Mouse (Mus musculus): ENCODE data around the gene Uggt1. TPM values are rescaled to one million over a fixed set of nuclear protein-coding genes. Genes with fewer than 3 reads are reported as not detected.

Gene Uggt1
- polyA plus RNA-seq, 1 experiment from 2014 or later, result 29.1 TPM

DNA sequence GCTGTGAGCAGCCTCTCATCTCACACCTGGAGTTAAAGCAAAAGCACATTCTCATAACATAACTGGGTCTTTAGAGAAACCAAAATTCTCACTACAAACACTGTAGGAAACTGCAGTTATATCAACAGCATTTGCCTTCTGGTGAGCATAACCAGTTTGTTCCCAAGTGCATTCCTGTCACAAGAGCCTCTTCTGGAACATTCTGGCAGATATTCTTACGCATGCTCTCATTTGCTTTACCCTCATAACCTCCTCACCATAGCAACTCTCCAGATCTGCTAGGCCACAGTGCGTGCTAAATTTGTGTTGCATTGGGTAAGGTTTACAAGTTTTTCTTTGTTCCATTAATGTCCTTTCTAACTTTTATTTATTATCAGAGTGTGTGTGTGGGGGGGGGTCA lies 14.8 kb upstream of the Uggt1 start:
- no peaks in the 10 kb centered on the region for H3K36me3 ChIP-seq (ENCODE audit: insufficient read depth, low read length)
- H3K4me1 ChIP-seq (ENCODE audit: insufficient read depth, low read depth, low read length), result no peaks in the 10 kb centered on the region; the same call in 1 of the 2 replicates
- peak; percentile 82 for DNase-seq (ENCODE audit: low spot score)
- H3K4me3 ChIP-seq (ENCODE audit: low read depth, low read length), result no peak overlapping the region
- TF ChIP-seq CTCF (IDR thresholded peaks at IDR 0.05) (no peak), EP300 (IDR thresholded peaks at IDR 0.05) (no peak)
- WGBS, result 63% methylated on average over 2 of the region's 2 CpGs
- no peak overlapping the region for H3K4me2 ChIP-seq (replicated peaks; ENCODE audit: low read depth, low read length)
- ATAC-seq, result peak; percentile 64
- no peaks in the 10 kb centered on the region for H3K27me3 ChIP-seq (replicated peaks; ENCODE audit: insufficient read depth, low read length)
- no peak overlapping the region for H3K9ac ChIP-seq (replicated peaks; ENCODE audit: low read depth)
- peak overlapping the region; percentile 21; the same call in 1 of the 2 replicates for H3K27ac ChIP-seq (ENCODE audit: low read length)
- H3K9me3 ChIP-seq (ENCODE audit: low read length), result 0 out of 2 replicates have a peak, but pooled peaks cover 4% of the 10 kb centered on the region

DNA sequence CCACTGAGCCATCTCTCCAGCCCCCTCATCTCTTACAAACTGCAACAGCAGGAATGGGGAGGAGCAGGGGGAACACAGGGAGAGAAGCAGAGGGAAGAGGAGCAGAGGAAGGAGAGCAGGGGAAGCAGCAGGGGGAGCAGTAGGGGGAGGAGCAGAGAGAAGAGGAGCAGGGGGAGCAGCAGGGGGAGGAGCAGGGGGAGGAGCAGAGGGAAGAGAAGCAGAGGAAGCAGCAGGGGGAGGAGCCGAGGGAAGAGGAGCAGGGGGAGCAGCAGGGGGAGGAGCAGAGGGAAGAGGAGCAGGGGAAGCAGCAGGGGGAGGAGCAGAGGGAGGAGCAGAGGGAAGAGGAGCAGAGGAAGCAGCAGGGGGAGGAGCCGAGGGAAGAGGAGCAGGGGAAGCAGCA lies 14.1 kb upstream of the Uggt1 start:
- H3K4me3 ChIP-seq (ENCODE audit: low read depth, low read length), result no peak overlapping the region
- H3K36me3 ChIP-seq (ENCODE audit: insufficient read depth, low read length), result no peaks in the 10 kb centered on the region
- DNase-seq (ENCODE audit: low spot score), result no peak
- TF ChIP-seq CTCF (IDR thresholded peaks at IDR 0.05) (no peak), EP300 (IDR thresholded peaks at IDR 0.05) (no peak)
- H3K27me3 ChIP-seq (replicated peaks; ENCODE audit: insufficient read depth, low read length), result no peaks in the 10 kb centered on the region
- H3K4me1 ChIP-seq (ENCODE audit: insufficient read depth, low read depth, low read length), result no peaks in the 10 kb centered on the region
- no peak overlapping the region for H3K9ac ChIP-seq (replicated peaks; ENCODE audit: low read depth)
- WGBS, result 74% methylated on average over 2 of the region's 2 CpGs
- no peak overlapping the region for H3K4me2 ChIP-seq (replicated peaks; ENCODE audit: low read depth, low read length)
- H3K27ac ChIP-seq (ENCODE audit: low read length), result no peak overlapping the region
- no peak for ATAC-seq
- 0 out of 2 replicates have a peak, but pooled peaks cover 4% of the 10 kb centered on the region for H3K9me3 ChIP-seq (ENCODE audit: low read length)

DNA sequence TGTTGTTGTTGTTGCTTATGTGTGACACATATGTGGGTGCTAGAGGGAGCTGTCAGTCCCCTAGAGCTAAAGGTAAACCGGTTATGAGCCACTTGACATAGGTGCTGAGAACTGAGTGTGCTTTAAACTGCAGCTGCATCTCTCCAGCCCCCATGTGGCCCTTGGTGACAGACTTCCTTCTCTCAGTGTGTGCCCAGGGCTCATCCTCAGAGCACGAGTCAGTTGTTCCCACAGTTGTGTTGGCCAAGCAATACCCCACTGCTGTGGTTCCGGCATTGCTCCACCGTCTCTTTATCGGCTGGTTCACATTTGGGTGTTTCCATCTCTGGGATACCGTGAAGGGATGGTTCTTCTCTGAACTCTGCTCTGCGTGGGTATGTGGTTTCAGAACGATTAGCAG lies 12.8 kb upstream of the Uggt1 start:
- TF ChIP-seq CTCF (IDR thresholded peaks at IDR 0.05) (no peak), EP300 (IDR thresholded peaks at IDR 0.05) (no peak)
- H3K4me2 ChIP-seq (replicated peaks; ENCODE audit: low read depth, low read length), result no peak overlapping the region
- DNase-seq (ENCODE audit: low spot score) (no peak), ATAC-seq (no peak)
- H3K4me3 ChIP-seq (ENCODE audit: low read depth, low read length), result no peak overlapping the region
- H3K9ac ChIP-seq (replicated peaks; ENCODE audit: low read depth), result no peak overlapping the region
- 0 out of 2 replicates have a peak, but pooled peaks cover 4% of the 10 kb centered on the region for H3K9me3 ChIP-seq (ENCODE audit: low read length)
- no peaks in the 10 kb centered on the region for H3K27me3 ChIP-seq (replicated peaks; ENCODE audit: insufficient read depth, low read length)
- no peaks in the 10 kb centered on the region for H3K36me3 ChIP-seq (ENCODE audit: insufficient read depth, low read length)
- 86% methylated on average over 8 of the region's 8 CpGs for WGBS
- H3K4me1 ChIP-seq (ENCODE audit: insufficient read depth, low read depth, low read length), result no peaks in the 10 kb centered on the region
- H3K27ac ChIP-seq (ENCODE audit: low read length), result no peak overlapping the region

DNA sequence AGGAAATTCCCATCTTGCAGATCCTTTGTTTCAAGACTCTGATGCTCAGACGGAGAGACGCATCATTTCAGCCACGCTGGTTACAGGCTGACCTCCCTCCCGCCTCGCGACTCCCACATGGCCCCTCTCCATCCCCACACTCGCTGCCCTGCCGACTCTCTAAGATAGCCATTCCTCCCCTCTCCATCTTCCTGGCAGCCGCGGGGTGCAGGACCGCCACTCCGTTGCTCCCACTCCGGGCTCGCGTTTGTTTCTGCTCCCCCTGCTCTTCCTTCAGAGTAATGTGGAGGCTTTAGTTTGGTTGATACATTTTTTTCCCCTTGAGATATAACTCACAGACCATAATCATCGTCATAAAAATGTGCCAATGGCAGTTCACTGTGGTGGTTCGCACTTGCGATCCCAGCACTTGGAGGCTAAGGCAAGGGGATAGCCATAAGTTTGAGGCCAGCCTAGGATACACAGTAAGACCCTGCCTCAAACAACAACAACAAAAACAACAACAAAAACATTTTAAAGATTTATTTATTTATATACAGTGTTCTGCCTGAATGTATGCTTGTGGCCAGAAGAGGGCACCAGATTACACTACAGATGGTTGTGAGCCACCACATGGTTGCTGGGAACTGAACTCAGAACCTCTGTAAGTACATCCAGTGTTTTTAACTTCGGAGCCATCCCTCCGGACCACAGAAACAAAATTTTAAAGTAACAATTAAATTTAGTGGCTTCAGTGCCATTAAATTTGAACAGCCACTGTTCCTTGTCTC lies 11.5 kb upstream of the Uggt1 start:
- Histone ChIP-seq H3K4me3 (ENCODE audit: low read depth, low read length) (no peak overlapping the region), H3K9ac (replicated peaks; ENCODE audit: low read depth) (no peak overlapping the region), H3K27me3 (replicated peaks; ENCODE audit: insufficient read depth, low read length) (no peaks in the 10 kb centered on the region), H3K27ac (ENCODE audit: low read length) (no peak overlapping the region), H3K4me1 (ENCODE audit: insufficient read depth, low read depth, low read length) (peaks cover 3% of the 10 kb centered on the region; the same call in 1 of the 2 replicates), H3K9me3 (ENCODE audit: low read length) (0 out of 2 replicates have a peak, but pooled peaks cover 4% of the 10 kb centered on the region), H3K4me2 (replicated peaks; ENCODE audit: low read depth, low read length) (no peak overlapping the region), H3K36me3 (ENCODE audit: insufficient read depth, low read length) (no peaks in the 10 kb centered on the region)
- TF ChIP-seq CTCF (IDR thresholded peaks at IDR 0.05) (peak; percentile 49), EP300 (IDR thresholded peaks at IDR 0.05) (no peak)
- ATAC-seq (no peak), DNase-seq (ENCODE audit: low spot score) (no peak)
- 29% methylated on average over 20 of the region's 20 CpGs for WGBS

DNA sequence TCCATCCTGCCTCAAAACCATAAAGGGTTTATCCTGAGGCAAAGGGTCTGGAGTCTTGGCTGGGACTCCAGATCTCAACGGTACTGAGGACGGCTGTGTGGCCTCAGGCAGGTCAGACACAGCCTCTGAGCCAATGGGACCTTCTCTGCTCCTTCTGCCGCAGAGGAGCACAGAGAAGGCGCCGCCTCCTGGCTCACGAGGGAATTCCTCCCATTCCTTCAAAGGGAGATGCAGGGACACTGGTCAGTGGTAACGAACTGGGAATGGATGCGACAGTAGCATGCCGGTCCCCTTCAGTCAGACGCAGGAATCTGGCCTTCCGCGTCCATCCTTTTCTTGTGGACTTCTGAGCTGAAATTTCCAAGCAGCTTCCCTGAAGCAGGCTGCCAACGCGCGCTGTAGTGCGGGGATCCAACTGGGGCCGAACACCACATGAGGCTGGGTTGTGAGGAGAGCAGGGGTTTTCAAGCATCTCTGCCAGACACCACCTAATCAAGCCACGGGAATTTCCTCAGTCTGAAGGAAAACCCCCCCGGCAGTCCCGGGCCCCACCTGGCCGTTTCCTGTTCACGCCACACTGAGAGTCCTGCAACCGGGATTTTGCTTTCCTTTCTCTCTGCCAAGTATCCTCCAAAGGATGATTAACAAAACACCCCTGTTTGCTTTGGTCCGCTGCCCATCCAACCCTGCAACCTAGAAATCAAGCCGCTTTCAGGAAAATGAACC lies 10.3 kb upstream of the Uggt1 start:
- DNase-seq (ENCODE audit: low spot score), result peak; percentile 61
- Histone ChIP-seq H3K9ac (replicated peaks; ENCODE audit: low read depth) (no peak overlapping the region), H3K36me3 (ENCODE audit: insufficient read depth, low read length) (no peaks in the 10 kb centered on the region), H3K4me1 (ENCODE audit: insufficient read depth, low read depth, low read length) (peaks cover 3% of the 10 kb centered on the region; the same call in 1 of the 2 replicates), H3K9me3 (ENCODE audit: low read length) (0 out of 2 replicates have a peak, but pooled peaks cover 4% of the 10 kb centered on the region), H3K4me2 (replicated peaks; ENCODE audit: low read depth, low read length) (peak overlapping the region; percentile 48), H3K27me3 (replicated peaks; ENCODE audit: insufficient read depth, low read length) (no peaks in the 10 kb centered on the region), H3K4me3 (ENCODE audit: low read depth, low read length) (no peak overlapping the region), H3K27ac (ENCODE audit: low read length) (no peak overlapping the region)
- 9% methylated on average over 25 of the region's 25 CpGs for WGBS
- peak; percentile 46 for ATAC-seq
- peak; percentile 82 for TF ChIP-seq CTCF (IDR thresholded peaks at IDR 0.05)
- TF ChIP-seq EP300 (IDR thresholded peaks at IDR 0.05), result no peak

DNA sequence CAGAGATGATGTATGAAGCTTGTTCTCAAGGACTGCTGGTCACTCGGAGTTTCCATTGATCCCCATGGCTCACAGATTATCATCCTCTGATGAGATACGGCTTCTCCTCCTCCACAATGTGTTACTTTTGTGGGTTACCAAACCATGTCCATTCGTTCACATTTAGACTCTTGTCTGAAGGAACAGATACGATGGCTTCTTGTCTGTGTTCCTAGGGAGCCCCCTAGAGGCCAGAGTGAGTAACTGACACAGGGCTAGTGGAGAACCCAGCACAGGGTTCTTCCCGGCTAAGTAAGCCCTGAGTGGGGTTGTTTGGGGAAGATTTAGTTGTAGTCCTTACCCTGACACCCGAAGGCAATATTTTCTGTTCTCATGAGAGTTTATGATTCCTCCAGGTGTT lies 8.3 kb upstream of the Uggt1 start:
- no peak overlapping the region for H3K27ac ChIP-seq (ENCODE audit: low read length)
- DNase-seq (ENCODE audit: low spot score) (peak; percentile 92), ATAC-seq (peak; percentile 72)
- no peak for TF ChIP-seq EP300 (IDR thresholded peaks at IDR 0.05)
- peak; percentile 95 for TF ChIP-seq CTCF (IDR thresholded peaks at IDR 0.05)
- H3K4me3 ChIP-seq (ENCODE audit: low read depth, low read length), result no peak overlapping the region
- no peaks in the 10 kb centered on the region for H3K36me3 ChIP-seq (ENCODE audit: insufficient read depth, low read length)
- 6% methylated on average over 6 of the region's 6 CpGs for WGBS
- H3K9me3 ChIP-seq (ENCODE audit: low read length), result 0 out of 2 replicates have a peak, but pooled peaks cover 4% of the 10 kb centered on the region
- no peak overlapping the region for H3K9ac ChIP-seq (replicated peaks; ENCODE audit: low read depth)
- H3K4me1 ChIP-seq (ENCODE audit: insufficient read depth, low read depth, low read length), result peaks cover 3% of the 10 kb centered on the region; the same call in 1 of the 2 replicates
- H3K27me3 ChIP-seq (replicated peaks; ENCODE audit: insufficient read depth, low read length), result no peaks in the 10 kb centered on the region
- no peak overlapping the region for H3K4me2 ChIP-seq (replicated peaks; ENCODE audit: low read depth, low read length)

Data from lung, postnatal 0 days (tissue).